In genomic region chr2:79400045-79400444, GRCm38 (mm10) we compare ENCODE assay signal across 27 mouse cellular contexts. TPM values are rescaled to one million over a fixed set of nuclear protein-coding genes. Genes with fewer than 3 reads are reported as not detected.
DNase-seq lines count a peak whose midpoint lies in the region; ATAC-seq and TF ChIP-seq lines count a peak whose summit lies in the region.
"Had no signal": no experiment of that assay in that cellular context is flagged by ENCODE, and none has a peak within 500 bp of the region (broad histone marks: within the 10 kb centered on the region; RNA-seq: fewer than 3 reads in every experiment).

No protein-coding gene starts in this region.

- no peak overlapping the region for H3K27ac ChIP-seq in forebrain, embryonic 14.5 days (ENCODE audit: low read depth, low read length)
- no peak overlapping the region for H3K27ac ChIP-seq in forebrain, embryonic 12.5 days
- H3K27ac ChIP-seq in midbrain, embryonic 12.5 days (replicated peaks), result peak overlapping the region; percentile 70; the same call in 1 of the 2 replicates
- H3K27ac ChIP-seq in midbrain, postnatal 0 days (ENCODE audit: low read depth, low read length), result no peak overlapping the region
- no peak overlapping the region for H3K27ac ChIP-seq in midbrain, embryonic 15.5 days
- no peak overlapping the region for H3K27ac ChIP-seq in midbrain, embryonic 10.5 days (replicated peaks)
- H3K27ac ChIP-seq: embryonic facial prominence, embryonic 12.5 days; embryonic facial prominence, embryonic 15.5 days; heart, adult 2 months; heart, embryonic 10.5 days; heart, embryonic 13.5 days; hindbrain, embryonic 15.5 days; intestine, embryonic 15.5 days had no signal

- WGBS in forebrain, embryonic 14.5 days, result 23% methylated on average over 4 of the region's 4 CpGs
- WGBS in forebrain, embryonic 12.5 days, result 33% methylated on average over 4 of the region's 4 CpGs
- 55% methylated on average over 4 of the region's 4 CpGs for WGBS in midbrain, embryonic 12.5 days
- WGBS in midbrain, postnatal 0 days, result 40% methylated on average over 4 of the region's 4 CpGs
- 41% methylated on average over 4 of the region's 4 CpGs for WGBS in midbrain, embryonic 15.5 days
- 64% methylated on average over 4 of the region's 4 CpGs for WGBS in midbrain, embryonic 10.5 days

- 0 out of 2 replicates have a peak, but pooled peaks have one; percentile 13 for ATAC-seq in forebrain, embryonic 14.5 days
- no peak for ATAC-seq in forebrain, embryonic 12.5 days (ENCODE audit: low FRiP score)
- no peak for ATAC-seq in midbrain, embryonic 12.5 days (ENCODE audit: low FRiP score, low read depth)
- no peak for ATAC-seq in midbrain, postnatal 0 days (ENCODE audit: low FRiP score)
- ATAC-seq in midbrain, embryonic 15.5 days (replicated peaks), result peak; percentile 53; the same call in 1 of the 2 replicates
- ATAC-seq: CD4-positive, CD25-positive, alpha-beta regulatory T cell, adult 4 months; intestine, embryonic 15.5 days had no signal

- no peaks in the 10 kb centered on the region for H3K36me3 ChIP-seq in forebrain, embryonic 14.5 days (ENCODE audit: control insufficient read depth, insufficient read depth, low read length)
- no peaks in the 10 kb centered on the region for H3K36me3 ChIP-seq in forebrain, embryonic 12.5 days (replicated peaks)
- no peaks in the 10 kb centered on the region for H3K36me3 ChIP-seq in midbrain, embryonic 12.5 days
- H3K36me3 ChIP-seq in midbrain, postnatal 0 days (ENCODE audit: insufficient read depth, low read length), result no peaks in the 10 kb centered on the region
- H3K36me3 ChIP-seq in midbrain, embryonic 15.5 days (replicated peaks), result no peaks in the 10 kb centered on the region
- no peaks in the 10 kb centered on the region for H3K36me3 ChIP-seq in midbrain, embryonic 10.5 days
- H3K36me3 ChIP-seq: embryonic facial prominence, embryonic 12.5 days; embryonic facial prominence, embryonic 15.5 days; heart, embryonic 10.5 days; heart, embryonic 13.5 days; hindbrain, embryonic 15.5 days; intestine, embryonic 15.5 days had no signal

- TF ChIP-seq CTCF in midbrain, postnatal 0 days (IDR thresholded peaks at IDR 0.05), result no peak

- no peaks in the 10 kb centered on the region for H3K27me3 ChIP-seq in forebrain, embryonic 14.5 days (replicated peaks; ENCODE audit: control insufficient read depth, insufficient read depth, low read length)
- H3K27me3 ChIP-seq in forebrain, embryonic 12.5 days, result peaks cover 3% of the 10 kb centered on the region; the same call in 1 of the 2 replicates
- no peaks in the 10 kb centered on the region for H3K27me3 ChIP-seq in midbrain, embryonic 12.5 days
- no peaks in the 10 kb centered on the region for H3K27me3 ChIP-seq in midbrain, postnatal 0 days (ENCODE audit: insufficient read depth, low read length)
- H3K27me3 ChIP-seq in midbrain, embryonic 15.5 days (replicated peaks), result no peaks in the 10 kb centered on the region
- no peaks in the 10 kb centered on the region for H3K27me3 ChIP-seq in midbrain, embryonic 10.5 days (ENCODE audit: low read depth, poor library complexity, severe bottlenecking)
- H3K27me3 ChIP-seq: embryonic facial prominence, embryonic 12.5 days; embryonic facial prominence, embryonic 15.5 days; heart, embryonic 13.5 days; hindbrain, embryonic 15.5 days; intestine, embryonic 15.5 days had no signal

- H3K4me1 ChIP-seq in forebrain, embryonic 14.5 days (ENCODE audit: control insufficient read depth, insufficient read depth, low read length), result peaks cover 6% of the 10 kb centered on the region
- peaks cover 12% of the 10 kb centered on the region for H3K4me1 ChIP-seq in forebrain, embryonic 12.5 days
- H3K4me1 ChIP-seq in midbrain, embryonic 12.5 days, result peaks cover 14% of the 10 kb centered on the region
- no peaks in the 10 kb centered on the region for H3K4me1 ChIP-seq in midbrain, postnatal 0 days (ENCODE audit: insufficient read depth, low read length)
- peaks cover 10% of the 10 kb centered on the region for H3K4me1 ChIP-seq in midbrain, embryonic 15.5 days
- H3K4me1 ChIP-seq in midbrain, embryonic 10.5 days, result peaks cover 25% of the 10 kb centered on the region
- H3K4me1 ChIP-seq: embryonic facial prominence, embryonic 12.5 days; embryonic facial prominence, embryonic 15.5 days; heart, embryonic 10.5 days; heart, embryonic 13.5 days; intestine, embryonic 15.5 days had no signal

- no peak overlapping the region for H3K9ac ChIP-seq in forebrain, embryonic 14.5 days (ENCODE audit: low read length)
- no peak overlapping the region for H3K9ac ChIP-seq in forebrain, embryonic 12.5 days
- no peak overlapping the region for H3K9ac ChIP-seq in midbrain, embryonic 12.5 days (replicated peaks)
- H3K9ac ChIP-seq in midbrain, postnatal 0 days (replicated peaks; ENCODE audit: low read length, poor library complexity, severe bottlenecking), result no peak overlapping the region
- no peak overlapping the region for H3K9ac ChIP-seq in midbrain, embryonic 15.5 days
- H3K9ac ChIP-seq: embryonic facial prominence, embryonic 12.5 days; embryonic facial prominence, embryonic 15.5 days; heart, embryonic 13.5 days; hindbrain, embryonic 15.5 days; intestine, embryonic 15.5 days had no signal

- no peaks in the 10 kb centered on the region for H3K9me3 ChIP-seq in forebrain, embryonic 14.5 days (replicated peaks; ENCODE audit: control insufficient read depth, low read length)
- no peaks in the 10 kb centered on the region for H3K9me3 ChIP-seq in forebrain, embryonic 12.5 days
- H3K9me3 ChIP-seq in midbrain, embryonic 12.5 days, result no peaks in the 10 kb centered on the region
- no peaks in the 10 kb centered on the region for H3K9me3 ChIP-seq in midbrain, postnatal 0 days (ENCODE audit: low read length)
- no peaks in the 10 kb centered on the region for H3K9me3 ChIP-seq in midbrain, embryonic 15.5 days
- no peaks in the 10 kb centered on the region for H3K9me3 ChIP-seq in midbrain, embryonic 10.5 days (replicated peaks)
- H3K9me3 ChIP-seq: embryonic facial prominence, embryonic 12.5 days; embryonic facial prominence, embryonic 15.5 days; heart, embryonic 10.5 days; heart, embryonic 13.5 days; hindbrain, embryonic 15.5 days; intestine, embryonic 15.5 days had no signal

- H3K4me2 ChIP-seq in forebrain, embryonic 14.5 days (ENCODE audit: low read length), result no peak overlapping the region
- H3K4me2 ChIP-seq in forebrain, embryonic 12.5 days, result no peak overlapping the region
- H3K4me2 ChIP-seq in midbrain, embryonic 12.5 days (replicated peaks), result no peak overlapping the region
- no peak overlapping the region for H3K4me2 ChIP-seq in midbrain, postnatal 0 days (ENCODE audit: low read depth, low read length, poor library complexity, severe bottlenecking)
- no peak overlapping the region for H3K4me2 ChIP-seq in midbrain, embryonic 15.5 days
- H3K4me2 ChIP-seq: embryonic facial prominence, embryonic 12.5 days; embryonic facial prominence, embryonic 15.5 days; heart, embryonic 13.5 days; hindbrain, embryonic 15.5 days; intestine, embryonic 15.5 days had no signal

- H3K4me3 ChIP-seq in forebrain, embryonic 14.5 days (ENCODE audit: low read depth, low read length), result no peak overlapping the region
- H3K4me3 ChIP-seq in forebrain, embryonic 12.5 days (replicated peaks), result no peak overlapping the region
- no peak overlapping the region for H3K4me3 ChIP-seq in midbrain, embryonic 12.5 days
- H3K4me3 ChIP-seq in midbrain, postnatal 0 days (ENCODE audit: low read depth, low read length), result no peak overlapping the region
- no peak overlapping the region for H3K4me3 ChIP-seq in midbrain, embryonic 15.5 days
- no peak overlapping the region for H3K4me3 ChIP-seq in midbrain, embryonic 10.5 days
- H3K4me3 ChIP-seq: embryonic facial prominence, embryonic 12.5 days; embryonic facial prominence, embryonic 15.5 days; heart, adult 2 months; heart, embryonic 10.5 days; heart, embryonic 13.5 days; hindbrain, embryonic 15.5 days; intestine, embryonic 15.5 days had no signal

- DNase-seq in forebrain, embryonic 14.5 days (ENCODE audit: low spot score), result no peak
- DNase-seq in midbrain, postnatal 0 days (ENCODE audit: low spot score), result no peak
- no peak for DNase-seq in midbrain, embryonic 10.5 days (ENCODE audit: low spot score)
- DNase-seq: adrenal gland, adult 2 months; adrenal gland, postnatal 14 days; cerebellum, adult 11 months; gastrocnemius, postnatal 10 days; gastrocnemius, postnatal 36 days; heart, adult 2 months; heart, postnatal 14 days; heart, postnatal 4 days had no signal

RNA-seq across cellular contexts. Expression of gene Neurod1, which starts 56.5 kb away (rescaled TPM):
- polyA plus RNA-seq in forebrain, embryonic 14.5 days (2014; fragmentation: Nextera tagmentation; extraction: Ambion mirVana), result 44.4 and 60.1 TPM in 2 replicates
- 44.3 and 46.8 TPM in 2 replicates for polyA plus RNA-seq in forebrain, embryonic 12.5 days (2016; fragmentation: Nextera tagmentation; extraction: Ambion mirVana)
- 44.4 and 47.6 TPM in 2 replicates for polyA plus RNA-seq in midbrain, embryonic 12.5 days (2016; fragmentation: Nextera tagmentation; extraction: Ambion mirVana)
- 3.5 and 16.6 TPM in 2 replicates for total RNA-seq in midbrain, postnatal 0 days (2014; rRNA removed)
- 4.1 and 6.2 TPM in 2 replicates for polyA plus RNA-seq in midbrain, postnatal 0 days (2015; fragmentation: Nextera tagmentation; extraction: Ambion mirVana)
- polyA plus RNA-seq in midbrain, embryonic 15.5 days (2015; fragmentation: Nextera tagmentation; extraction: Ambion mirVana), result 21.0 and 21.4 TPM in 2 replicates
- 18.8 and 23.5 TPM in 2 replicates for polyA plus RNA-seq in midbrain, embryonic 10.5 days (2016; fragmentation: Nextera tagmentation; extraction: Ambion mirVana)
- total RNA-seq: adrenal gland, adult 2 months; adrenal gland, postnatal 14 days; common myeloid progenitor, adult 5-6 weeks; gastrocnemius, adult 18-20 months; gastrocnemius, postnatal 10 days; gastrocnemius, postnatal 36 days; granulocyte monocyte progenitor cell, adult 5-6 weeks; heart, adult 2 months; heart, postnatal 14 days; heart, postnatal 4 days; MEL had no signal
- polyA plus RNA-seq: C2C12; CD4-positive, CD25-positive, alpha-beta regulatory T cell, adult 4 months; heart, adult 2 months; heart, embryonic 13.5 days; heart, embryonic 16.5 days had no signal

RNA-seq across cellular contexts. Expression of gene Cerkl, which starts 56.5 kb away (rescaled TPM):
- 1.1 and 2.0 TPM in 2 replicates for polyA plus RNA-seq in forebrain, embryonic 14.5 days (2014; fragmentation: Nextera tagmentation; extraction: Ambion mirVana)
- polyA plus RNA-seq in forebrain, embryonic 12.5 days (2016; fragmentation: Nextera tagmentation; extraction: Ambion mirVana), result 1.5 and 2.4 TPM in 2 replicates
- polyA plus RNA-seq in midbrain, embryonic 12.5 days (2016; fragmentation: Nextera tagmentation; extraction: Ambion mirVana), result 2.6 and 4.2 TPM in 2 replicates
- total RNA-seq in midbrain, postnatal 0 days (2014; rRNA removed), result 0.11 and 0.47 TPM in 2 replicates
- 0.72 and 1.5 TPM in 2 replicates for polyA plus RNA-seq in midbrain, postnatal 0 days (2015; fragmentation: Nextera tagmentation; extraction: Ambion mirVana)
- 0.80 and 1.1 TPM in 2 replicates for polyA plus RNA-seq in midbrain, embryonic 15.5 days (2015; fragmentation: Nextera tagmentation; extraction: Ambion mirVana)
- polyA plus RNA-seq in midbrain, embryonic 10.5 days (2016; fragmentation: Nextera tagmentation; extraction: Ambion mirVana), result 2.0 and 2.6 TPM in 2 replicates
- polyA plus RNA-seq: C2C12 had no signal

Comparison
In these comparisons a context has a peak if more than half of its experiments do, and no peak if none do; other contexts are left out.
1. ATAC-seq: peak in forebrain, embryonic 14.5 days (single experiment) and midbrain, embryonic 15.5 days (single experiment); none in forebrain, embryonic 12.5 days (single experiment), midbrain, embryonic 12.5 days (single experiment) and midbrain, postnatal 0 days (single experiment).